Mouse (Mus musculus) bone marrow macrophage, adult 2 months (primary cell): ENCODE results near the gene Mfng. TPM values are rescaled to one million over a fixed set of nuclear protein-coding genes. Genes with fewer than 3 reads are reported as not detected.

ENCODE experiments used
- H3K27ac ChIP-seq: 2 replicates; pipeline ENCODE4 v1.5.1; 2012; ENCODE audit warnings: low read depth, low read length; ENCODE audit not compliant: insufficient read depth
- H3K4me1 ChIP-seq: 2 replicates; pipeline ENCODE4 v1.6.1; 2012; ENCODE audit warnings: low read length; ENCODE audit not compliant: control insufficient read depth, insufficient read depth
- H3K4me3 ChIP-seq: 2 replicates; pipeline ENCODE4 v1.5.1; 2012; ENCODE audit warnings: mild to moderate bottlenecking, low read length, moderate library complexity; ENCODE audit not compliant: insufficient read depth
- CTCF ChIP-seq: IDR thresholded peaks from 2 replicates; pipeline ENCODE4 v1.5.1; 2012; ENCODE audit warnings: low read depth, mild to moderate bottlenecking, low read length, moderate library complexity
- POLR2A ChIP-seq: IDR thresholded peaks from 2 replicates; pipeline ENCODE4 v1.6.1; 2012; ENCODE audit warnings: mild to moderate bottlenecking, low read depth, low read length, borderline replicate concordance
- polyA plus RNA-seq: library from polyadenylated mRNA; stranded (reverse); fragments of >200 nt; gene quantifications from 2 replicates; pipeline ENCODE4 v1.2.4, GENCODE M21; 2012; ENCODE audit not compliant: missing spikeins, insufficient read depth, insufficient read length

The Mfng gene
- polyA plus RNA-seq, 1 experiment: 16.2 TPM

- Histone ChIP-seq H3K27ac (no peak overlapping the region), H3K4me3 (no peak overlapping the region), H3K4me1 (no peaks in the 10 kb centered on the region)
- TF ChIP-seq CTCF: no peak
Observed at GRCm38 (mm10) chr15:78761112-78761511, 12.2 kb downstream of the Mfng start.

- peaks cover 15% of the 10 kb centered on the region for H3K4me1 ChIP-seq
- no peak for TF ChIP-seq CTCF
- TF ChIP-seq POLR2A: no peak
- H3K4me3 ChIP-seq: no peak overlapping the region
- no peak overlapping the region for H3K27ac ChIP-seq
Observed at GRCm38 (mm10) chr15:78758132-78758531, 15.1 kb downstream of the Mfng start.

GRCm38 (mm10) chr15:78755966-78756725 lies 17.1 kb downstream of the Mfng start:
- TF ChIP-seq POLR2A: no peak
- Histone ChIP-seq H3K27ac (no peak overlapping the region), H3K4me1 (peaks cover 16% of the 10 kb centered on the region), H3K4me3 (no peak overlapping the region)

- H3K27ac ChIP-seq: no peak overlapping the region
- no peak for TF ChIP-seq POLR2A
- TF ChIP-seq CTCF: no peak
Observed at GRCm38 (mm10) chr15:78755226-78755625, 18.0 kb downstream of the Mfng start.

GRCm38 (mm10) chr15:78754144-78754543 lies 19.1 kb downstream of the Mfng start:
- Histone ChIP-seq H3K4me1 (peaks cover 16% of the 10 kb centered on the region), H3K27ac (peak overlapping the region; percentile 38; the same call in 1 of the 2 replicates), H3K4me3 (no peak overlapping the region)
- TF ChIP-seq POLR2A (no peak), CTCF (no peak)

More at GRCm38 (mm10) chr15:78755226-78755625, 18.0 kb downstream of the Mfng start:
- Histone ChIP-seq H3K4me3 (no peak overlapping the region), H3K4me1 (peaks cover 16% of the 10 kb centered on the region)

- H3K4me1 ChIP-seq: peaks cover 16% of the 10 kb centered on the region
- no peak overlapping the region for H3K27ac ChIP-seq
- H3K4me3 ChIP-seq: no peak overlapping the region
- TF ChIP-seq POLR2A: no peak
- no peak for TF ChIP-seq CTCF
Observed at GRCm38 (mm10) chr15:78752991-78753390, 20.3 kb downstream of the Mfng start.

- peaks cover 16% of the 10 kb centered on the region for H3K4me1 ChIP-seq
- no peak overlapping the region for H3K27ac ChIP-seq
- H3K4me3 ChIP-seq: no peak overlapping the region
- TF ChIP-seq CTCF (no peak), POLR2A (no peak)
Observed at GRCm38 (mm10) chr15:78750608-78751350, 22.5 kb downstream of the Mfng start.

GRCm38 (mm10) chr15:78749855-78750254 lies 23.4 kb downstream of the Mfng start:
- H3K27ac ChIP-seq: no peak overlapping the region
- peaks cover 16% of the 10 kb centered on the region for H3K4me1 ChIP-seq
- no peak for TF ChIP-seq CTCF
- TF ChIP-seq POLR2A: no peak
- H3K4me3 ChIP-seq: no peak overlapping the region

GRCm38 (mm10) chr15:78744206-78744605 lies 29.1 kb downstream of the Mfng start:
- peak; percentile 97 for TF ChIP-seq CTCF
- no peak for TF ChIP-seq POLR2A
- Histone ChIP-seq H3K4me1 (0 out of 2 replicates have a peak, but pooled peaks cover 2% of the 10 kb centered on the region), H3K4me3 (no peak overlapping the region), H3K27ac (no peak overlapping the region)

GRCm38 (mm10) chr15:78742831-78743230 lies 30.4 kb downstream of the Mfng start:
- TF ChIP-seq POLR2A (no peak), CTCF (no peak)
- Histone ChIP-seq H3K4me3 (no peak overlapping the region), H3K4me1 (0 out of 2 replicates have a peak, but pooled peaks cover 2% of the 10 kb centered on the region)

More at GRCm38 (mm10) chr15:78742831-78743230, 30.4 kb downstream of the Mfng start:
- H3K27ac ChIP-seq: no peak overlapping the region
